Mouse (Mus musculus) forebrain, postnatal 0 days (tissue): ENCODE results near the gene Lonp1. TPM values are rescaled to one million over a fixed set of nuclear protein-coding genes. Genes with fewer than 3 reads are reported as not detected.
A peak's percentile ranks its signal among the peaks of the same experiment; 100 is the strongest.
"Not testable (repeated sequence)": the region's sequence is repeated elsewhere in the genome, so short reads cannot be mapped to it uniquely, and the experiment has no call there.

Experiments
- ATAC-seq: fragments of 200-750 bp; cut with Nextera tagmentation; 2 replicates; pipeline ENCODE4 v1.8.0; 2017; ENCODE audit warnings: mild to moderate bottlenecking, moderate library complexity
- DNase-seq: peaks from one replicate; pipeline ENCODE4 v3.0.0-alpha.2; 2015
- H3K27ac ChIP-seq: fragments of 300-500 bp; sonication (generic); 2 replicates; pipeline ENCODE4 v1.5.1; 2014; ENCODE audit warnings: low read depth, mild to moderate bottlenecking, antibody characterized with exemption, low read length, moderate library complexity, mixed read lengths
- H3K27me3 ChIP-seq: fragments of 300-500 bp; sonication (generic); 2 replicates; pipeline ENCODE4 v1.6.1; 2014; ENCODE audit warnings: mild to moderate bottlenecking, low read length, mixed read lengths; ENCODE audit not compliant: insufficient read depth
- H3K36me3 ChIP-seq: fragments of 300-500 bp; sonication (generic); 2 replicates; pipeline ENCODE4 v1.6.1; 2014; ENCODE audit warnings: mild to moderate bottlenecking, moderate library complexity; ENCODE audit not compliant: insufficient read depth
- H3K4me1 ChIP-seq: fragments of 300-500 bp; sonication (generic); 2 replicates; pipeline ENCODE4 v1.6.1; 2014; ENCODE audit warnings: antibody characterized with exemption; ENCODE audit not compliant: insufficient read depth
- H3K4me2 ChIP-seq: fragments of 300-500 bp; sonication (generic); 2 replicates; pipeline ENCODE4 v1.6.1; 2014; ENCODE audit warnings: low read depth, mild to moderate bottlenecking, moderate library complexity
- H3K4me3 ChIP-seq: fragments of 300-500 bp; sonication (generic); 2 replicates; pipeline ENCODE4 v1.5.1; 2014; ENCODE audit warnings: low read depth, low read length, mixed read lengths
- H3K9ac ChIP-seq: fragments of 300-500 bp; sonication (generic); 2 replicates; pipeline ENCODE4 v1.6.1; 2014; ENCODE audit warnings: mild to moderate bottlenecking
- H3K9me3 ChIP-seq: fragments of 300-500 bp; sonication (generic); 2 replicates; pipeline ENCODE4 v1.6.1; 2016; ENCODE audit warnings: low read length
- CTCF ChIP-seq: sonication (generic); IDR thresholded peaks from 2 replicates; pipeline ENCODE4 v1.5.1; 2016; ENCODE audit warnings: antibody characterized with exemption, control low read depth, low read depth
- WGBS: fragments of 180-500 bp; shearing (Covaris S2); extraction: QIAGEN DNeasy Blood & Tissue Kit; methylation state at CpG from one replicate; pipeline ENCODE4 v1.1.7; 2014; 5-methylcytosine and 5-hydroxymethylcytosine counted together
- polyA plus RNA-seq: library from polyadenylated mRNA; unstranded; fragments of >200 nt; fragmentation: Nextera tagmentation; extraction: Ambion mirVana; gene quantifications from 2 replicates; pipeline ENCODE4 v1.2.1, GENCODE M21; 2015
- total RNA-seq: library from RNA; depleted of rRNA; stranded (reverse); fragments of >200 nt; gene quantifications from 2 replicates; pipeline ENCODE4 v1.2.3, GENCODE M21; 2014

Lonp1 gene
- total and polyA plus RNA-seq, 2 experiments from 2014 or later, result 38.2 to 76.3 TPM

DNA sequence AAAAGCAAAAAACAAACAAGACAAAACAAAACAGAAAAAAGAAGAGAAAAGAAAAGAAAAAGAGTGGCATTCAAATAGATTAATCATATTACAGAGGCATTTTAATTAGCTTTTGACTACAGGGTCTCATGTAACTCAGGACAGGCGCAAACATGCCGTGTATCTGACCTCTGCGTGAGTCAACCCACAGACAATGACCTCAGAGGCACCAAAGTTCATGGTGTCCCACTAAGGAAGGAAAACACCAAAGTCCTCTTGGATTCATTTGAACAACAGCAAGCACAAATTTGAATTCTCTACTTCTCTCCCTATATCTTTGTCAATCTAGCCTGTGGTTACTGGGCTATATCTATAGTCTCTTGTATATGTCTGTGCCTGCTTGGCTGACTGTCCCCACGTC, 16.6 kb upstream of the Lonp1 start:
- ATAC-seq, result no peak
- no peaks in the 10 kb centered on the region for H3K9me3 ChIP-seq
- 81% methylated on average over 4 of the region's 4 CpGs for WGBS
- no peak overlapping the region for H3K4me3 ChIP-seq
- H3K4me1 ChIP-seq, result no peaks in the 10 kb centered on the region
- no peak overlapping the region for H3K4me2 ChIP-seq
- no peaks in the 10 kb centered on the region for H3K36me3 ChIP-seq
- H3K27ac ChIP-seq, result no peak overlapping the region
- H3K9ac ChIP-seq, result no peak overlapping the region
- TF ChIP-seq CTCF, result no peak
- no peaks in the 10 kb centered on the region for H3K27me3 ChIP-seq
- DNase-seq, result no peak

DNA sequence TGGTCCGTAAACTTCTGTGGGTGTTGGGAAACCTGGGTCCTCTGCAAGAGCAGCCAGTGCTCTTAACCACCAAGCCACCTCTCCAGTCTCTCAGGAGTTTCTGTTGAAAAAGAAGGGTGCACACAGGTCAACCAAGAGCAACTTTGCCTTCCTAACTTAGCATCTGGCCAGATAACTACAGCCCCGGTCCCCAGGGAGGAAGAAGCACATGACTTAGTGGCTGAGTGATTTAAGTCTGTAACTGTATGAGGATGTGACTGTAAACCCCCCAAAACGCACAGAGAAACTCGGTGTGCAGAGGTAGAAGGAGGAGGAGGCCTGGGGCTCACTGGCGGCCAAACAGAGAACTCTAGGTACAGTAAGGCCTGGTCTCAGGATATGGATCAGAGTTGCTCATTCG, 7.3 kb upstream of the Lonp1 start:
- Histone ChIP-seq H3K27me3 (no peaks in the 10 kb centered on the region), H3K36me3 (no peaks in the 10 kb centered on the region), H3K4me3 (no peak overlapping the region), H3K9me3 (no peaks in the 10 kb centered on the region), H3K27ac (no peak overlapping the region), H3K9ac (no peak overlapping the region), H3K4me2 (no peak overlapping the region), H3K4me1 (no peaks in the 10 kb centered on the region)
- 85% methylated on average over 6 of the region's 6 CpGs for WGBS
- DNase-seq (no peak), ATAC-seq (no peak)
- no peak for TF ChIP-seq CTCF

DNA sequence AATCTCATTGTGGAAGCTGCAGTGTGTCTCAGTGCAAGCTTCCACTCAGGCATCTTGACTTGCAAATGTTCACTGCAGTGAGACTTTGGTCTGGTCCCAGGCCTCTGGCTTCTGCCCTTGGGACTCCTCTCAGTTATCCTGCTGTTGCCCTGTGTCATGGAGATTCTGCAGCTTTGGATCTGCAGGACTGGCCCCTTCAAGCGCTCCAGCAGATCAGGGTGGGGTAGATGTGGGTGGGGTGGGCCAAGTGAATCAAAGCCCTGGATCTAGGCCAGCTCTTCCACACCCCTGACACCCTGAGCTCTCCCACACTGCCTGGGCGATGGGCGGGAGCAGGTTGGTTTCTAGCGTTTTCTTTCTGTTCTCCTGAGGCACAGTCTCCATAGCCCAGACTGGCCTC, 5.1 kb upstream of the Lonp1 start:
- DNase-seq (no peak), ATAC-seq (no peak)
- H3K9me3 ChIP-seq, result no peaks in the 10 kb centered on the region
- no peak overlapping the region for H3K4me3 ChIP-seq
- H3K36me3 ChIP-seq, result no peaks in the 10 kb centered on the region
- H3K4me2 ChIP-seq, result no peak overlapping the region
- no peak overlapping the region for H3K27ac ChIP-seq
- no peaks in the 10 kb centered on the region for H3K27me3 ChIP-seq
- H3K4me1 ChIP-seq, result no peaks in the 10 kb centered on the region
- no peak overlapping the region for H3K9ac ChIP-seq
- WGBS, result 64% methylated on average over 4 of the region's 4 CpGs
- TF ChIP-seq CTCF, result no peak

DNA sequence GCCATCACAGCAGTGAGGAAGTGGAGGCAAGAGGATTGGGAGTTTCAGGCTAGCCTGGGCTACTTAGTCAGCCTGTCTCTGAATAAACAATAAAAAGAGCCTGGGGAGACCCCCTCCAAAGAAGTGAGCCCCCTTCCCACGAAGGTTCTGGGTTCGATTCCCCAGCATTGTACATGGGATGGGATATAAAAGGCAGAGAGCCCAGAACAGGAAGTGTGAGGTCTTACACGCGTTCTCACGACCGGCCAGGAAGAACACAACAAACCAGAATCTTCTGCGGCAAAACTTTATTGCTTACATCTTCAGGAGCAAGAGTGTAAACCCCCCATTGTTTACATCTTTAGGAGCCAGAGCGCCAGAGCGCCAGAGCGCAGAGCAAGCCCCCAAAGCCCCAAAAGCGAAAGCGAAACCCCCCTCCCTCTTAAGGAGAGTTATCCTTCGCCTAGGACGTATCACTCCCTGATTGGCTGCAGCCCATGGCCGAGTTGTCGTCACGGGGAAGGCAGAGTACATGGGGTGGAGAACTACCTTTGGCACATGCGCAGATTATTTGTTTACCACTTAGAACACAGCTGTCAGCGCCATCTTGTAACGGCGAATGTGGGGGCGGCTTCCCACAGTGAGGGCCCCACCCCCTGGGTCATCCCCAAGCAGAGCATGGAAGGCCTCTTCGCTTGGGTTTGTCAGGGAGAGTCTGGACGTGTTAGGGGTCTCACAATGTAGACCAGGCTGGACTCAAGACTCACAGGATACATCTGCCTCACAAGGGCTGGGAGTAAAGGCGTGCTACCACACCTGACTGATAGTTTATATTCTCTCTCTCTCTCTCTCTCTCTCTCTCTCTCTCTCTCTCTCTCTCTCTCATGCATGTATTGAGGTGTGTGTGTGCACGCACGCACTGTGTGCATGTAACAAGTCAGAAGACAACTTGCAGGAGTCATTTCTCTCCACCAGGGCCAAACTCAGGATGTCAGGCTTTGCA, 3.4 kb upstream of the Lonp1 start:
- H3K27me3 ChIP-seq, H3K36me3 ChIP-seq, H3K27ac ChIP-seq, ATAC-seq, H3K9ac ChIP-seq, H3K9me3 ChIP-seq, DNase-seq, H3K4me2 ChIP-seq, H3K4me3 ChIP-seq: not testable (repeated sequence)
- H3K4me1 ChIP-seq, result peaks cover 11% of the 10 kb centered on the region
- WGBS, result 85% methylated on average over 27 of the region's 27 CpGs

DNA sequence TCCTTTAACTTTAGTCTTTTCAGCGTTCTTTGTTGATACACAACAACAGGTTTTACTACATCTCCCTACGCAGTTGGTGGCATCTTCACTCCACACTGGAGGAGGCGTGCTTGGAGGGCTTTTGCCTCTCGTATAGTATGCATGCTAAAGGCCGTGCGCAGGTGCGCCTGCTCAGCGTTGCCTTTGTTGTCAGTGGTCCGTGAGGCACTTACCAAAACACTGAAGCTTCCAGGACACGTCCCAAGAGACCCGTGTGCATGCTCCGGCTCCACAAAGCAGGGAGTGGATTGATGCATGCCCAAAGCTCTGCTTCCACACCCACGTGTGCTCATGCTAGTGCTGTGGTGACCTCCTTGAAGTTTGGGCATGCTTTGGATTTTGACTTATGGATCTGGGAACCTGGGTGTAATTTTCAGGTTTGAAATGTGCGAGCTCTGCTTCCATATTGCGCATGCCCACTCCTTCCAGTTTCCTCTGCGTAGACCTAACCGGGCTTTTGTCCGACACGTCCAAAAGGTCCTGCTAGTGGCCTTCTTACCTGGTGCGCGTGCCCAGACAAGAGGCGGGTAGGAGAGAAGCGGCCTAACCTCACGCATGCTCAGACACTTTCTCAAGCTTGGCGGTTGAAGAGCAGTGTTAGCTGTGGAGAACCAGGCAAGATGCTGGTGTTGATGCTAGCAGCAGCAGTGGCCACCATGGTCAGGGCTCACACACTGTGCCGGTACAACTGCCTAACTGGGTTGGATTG, 1.0 kb upstream of the Lonp1 start, which contains the start of gene Catsperd:
Catsperd (plus strand) TSS at position 614 of the 748 bp plus-strand sequence.
- Histone ChIP-seq H3K4me1 (peaks cover 11% of the 10 kb centered on the region), H3K9ac (peak within 1 kb of the TSS; percentile 81; the same call in 1 of the 2 replicates), H3K4me3 (peak within 1 kb of the TSS; percentile 85), H3K27me3 (no peaks in the 10 kb centered on the region), H3K27ac (peak within 1 kb of the TSS; percentile 59), H3K36me3 (peaks cover 10% of the 10 kb centered on the region; the same call in 1 of the 2 replicates), H3K9me3 (no peaks in the 10 kb centered on the region), H3K4me2 (peak within 1 kb of the TSS; percentile 89)
- 10% methylated on average over 26 of the region's 26 CpGs for WGBS
- ATAC-seq (peak; percentile 40), DNase-seq (peak; percentile 51)
- no peak for TF ChIP-seq CTCF

DNA sequence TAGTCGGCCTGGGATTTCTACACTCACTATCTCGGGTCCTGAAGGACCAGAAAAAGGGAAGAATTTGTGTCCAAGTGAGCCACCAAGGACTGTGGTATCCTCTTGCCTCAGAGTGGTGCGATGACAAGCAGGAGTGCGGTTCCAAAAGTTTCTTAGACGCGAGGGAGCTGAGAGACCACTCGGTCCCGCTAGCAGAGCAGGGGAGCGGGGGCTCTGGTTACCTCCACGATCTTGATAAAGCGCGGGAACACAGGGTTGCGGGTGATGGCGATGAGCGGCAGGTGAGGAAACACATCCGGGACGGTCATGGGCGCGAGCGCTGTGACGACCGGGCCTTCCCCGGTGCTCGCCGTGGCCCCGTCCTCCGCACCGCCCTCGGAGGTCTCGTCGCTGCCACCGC, 427 bp downstream of the Lonp1 start:
- Histone ChIP-seq H3K9ac (peak overlapping the region; percentile 81), H3K4me1 (peaks cover 11% of the 10 kb centered on the region), H3K9me3 (no peaks in the 10 kb centered on the region), H3K4me3 (peak overlapping the region; percentile 85), H3K27me3 (no peaks in the 10 kb centered on the region), H3K27ac (peak overlapping the region; percentile 69; the same call in 1 of the 2 replicates), H3K4me2 (peak overlapping the region; percentile 89), H3K36me3 (peaks cover 23% of the 10 kb centered on the region)
- ATAC-seq (peak; percentile 8), DNase-seq (no peak)
- WGBS, result 2% methylated on average over 32 of the region's 32 CpGs
- TF ChIP-seq CTCF, result no peak

DNA sequence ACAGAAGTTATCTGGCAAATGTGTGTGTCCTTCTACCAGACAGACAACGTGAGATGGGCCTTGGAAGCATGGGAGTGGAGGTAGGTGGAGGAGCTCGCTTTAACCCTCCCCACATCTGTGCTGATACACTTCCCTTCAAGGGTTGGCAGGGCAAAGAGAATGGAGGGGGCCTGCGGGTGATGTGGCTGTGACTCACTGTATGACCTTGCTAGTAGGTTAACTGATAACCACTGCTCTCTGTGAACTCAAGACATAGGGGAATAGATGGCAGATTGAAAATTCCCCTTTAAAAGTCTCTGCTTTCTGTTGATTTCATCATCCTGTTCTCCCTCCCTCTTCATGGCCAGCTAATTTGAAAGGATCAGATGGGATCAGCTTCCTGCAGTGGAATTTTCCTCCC, 1.2 kb downstream of the Lonp1 start:
- Histone ChIP-seq H3K27me3 (no peaks in the 10 kb centered on the region), H3K36me3 (peaks cover 29% of the 10 kb centered on the region), H3K9me3 (no peaks in the 10 kb centered on the region), H3K27ac (no peak overlapping the region), H3K4me2 (peak overlapping the region; percentile 89; the same call in 1 of the 2 replicates), H3K4me3 (no peak overlapping the region), H3K4me1 (peaks cover 11% of the 10 kb centered on the region), H3K9ac (no peak overlapping the region)
- no peak for TF ChIP-seq CTCF
- no peak for DNase-seq
- whole genome bisulfite sequencing, result 83% methylated on average over 3 of the region's 3 CpGs
- no peak for ATAC-seq
